Mouse (Mus musculus) T-helper 2 cell (primary cell): ENCODE measurements around the gene Trappc10.

Source experiments
- in situ Hi-C: fragments of 300-600 bp; cut with MboI, MseI; formaldehyde crosslinking; loops from one replicate; pipeline ENCODE4 v1.15.1; 2025; ENCODE audit warnings: high pct_unique_total_duplicates

Gene Trappc10

DNA sequence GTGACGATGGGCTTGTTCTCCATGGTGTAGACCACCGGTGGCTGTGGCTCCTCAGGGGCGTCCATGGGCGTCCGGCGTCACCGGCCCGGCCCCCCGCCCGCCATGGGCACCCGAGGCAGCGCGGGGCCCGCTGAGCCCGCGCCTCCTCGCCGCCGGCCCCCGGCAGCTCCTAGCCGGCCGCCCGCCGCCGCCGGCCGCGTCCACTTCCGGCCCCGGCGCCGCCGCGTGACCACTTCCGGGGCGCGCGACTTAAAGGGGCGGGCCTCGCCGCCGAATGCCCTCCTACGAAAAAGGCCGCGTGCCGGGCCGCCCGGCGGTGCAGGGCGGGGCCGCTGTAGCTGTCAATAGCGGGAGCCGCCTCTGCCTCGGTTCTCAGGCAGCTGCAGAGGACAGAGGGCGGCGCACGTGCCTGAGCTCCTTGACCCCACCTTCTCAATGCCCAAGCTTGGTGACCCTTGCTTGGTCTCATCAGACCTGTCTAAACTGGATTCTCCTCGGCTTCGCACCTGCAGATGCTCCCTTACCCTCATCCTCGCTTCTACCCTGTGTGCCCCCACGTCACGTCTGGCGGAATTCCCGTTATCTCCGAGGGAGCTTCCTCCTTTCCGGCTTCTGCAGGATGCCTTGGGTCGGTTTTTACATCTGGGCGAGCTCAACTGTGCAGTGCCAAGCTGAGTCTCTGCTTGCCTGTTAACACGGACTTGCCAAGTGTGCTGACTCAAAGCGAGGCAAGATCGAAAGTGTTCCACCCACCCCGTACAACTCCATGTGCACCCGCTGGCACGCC lies at the start of gene Trappc10:
Trappc10 (minus strand) TSS at position 204 of the 787 bp plus-strand sequence.
- in situ Hi-C loops: no loop called here

- in situ Hi-C loops: no loop called here
Observed at GRCm38 (mm10) chr10:78293576-78293975, 49.1 kb upstream of the Trappc10 start.

DNA sequence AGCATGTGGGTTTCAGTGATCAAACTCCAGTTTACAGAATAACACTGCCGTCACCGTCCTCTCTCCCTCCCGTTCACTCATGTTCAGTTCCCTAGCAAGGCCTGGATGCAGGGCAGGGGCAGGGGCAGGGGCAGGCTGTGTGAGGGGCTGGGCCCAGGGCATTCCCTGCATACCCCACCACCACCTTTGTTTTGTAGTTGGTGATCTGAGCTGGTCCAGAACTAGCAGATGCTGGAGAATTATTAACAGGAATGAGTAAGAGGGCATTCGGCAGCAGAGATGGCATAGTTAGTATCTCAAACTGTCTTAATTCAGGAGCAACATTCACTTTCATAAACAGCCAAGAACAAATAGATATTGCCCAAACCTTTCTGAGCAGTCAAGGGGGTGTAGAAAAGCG lies 47.9 kb upstream of the Trappc10 start:
- in situ Hi-C loops: no loop called here

- in situ Hi-C loops: no loop called here
Observed at GRCm38 (mm10) chr10:78290730-78291535, 46.5 kb upstream of the Trappc10 start.

GRCm38 (mm10) chr10:78288896-78289295 lies 44.5 kb upstream of the Trappc10 start:
- in situ Hi-C loops: no loop called here

- in situ Hi-C loops: no loop called here
Observed at GRCm38 (mm10) chr10:78288135-78288534, 43.7 kb upstream of the Trappc10 start.

DNA sequence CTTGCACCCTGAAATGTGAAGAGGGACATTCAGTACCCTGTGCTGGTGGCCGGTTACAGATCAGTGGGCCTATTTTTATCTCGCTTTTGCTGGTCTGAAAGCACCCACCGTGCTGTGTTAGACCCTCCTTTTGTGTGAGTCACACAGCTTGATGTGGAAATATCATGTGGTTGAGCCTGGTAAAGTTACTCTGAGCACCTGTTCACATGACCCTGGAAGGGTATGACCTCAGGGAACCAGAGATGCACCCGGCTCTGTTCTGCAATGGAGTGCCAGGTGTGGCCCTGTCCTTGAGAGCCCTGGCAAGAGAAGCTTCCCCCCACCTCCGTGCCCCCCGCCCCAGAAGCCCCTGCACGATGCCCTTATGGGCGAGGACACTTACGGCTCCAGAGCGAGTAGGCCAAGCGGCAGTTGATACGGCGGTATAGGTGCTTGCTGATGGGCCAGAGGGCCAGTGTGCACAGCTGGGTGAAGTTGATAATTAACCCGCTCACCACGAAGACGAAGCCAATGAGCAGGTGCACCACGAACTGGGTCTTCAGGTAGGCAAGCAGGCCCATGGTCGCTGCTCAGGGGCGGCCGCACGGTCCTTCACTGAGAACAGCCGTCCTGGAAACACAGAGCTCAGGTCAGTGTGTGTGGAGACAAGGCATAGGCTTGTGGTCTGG lies 43.2 kb upstream of the Trappc10 start:
- in situ Hi-C loops: no loop called here

- in situ Hi-C loops: no loop called here
Observed at GRCm38 (mm10) chr10:78285959-78286358, 41.5 kb upstream of the Trappc10 start.

DNA sequence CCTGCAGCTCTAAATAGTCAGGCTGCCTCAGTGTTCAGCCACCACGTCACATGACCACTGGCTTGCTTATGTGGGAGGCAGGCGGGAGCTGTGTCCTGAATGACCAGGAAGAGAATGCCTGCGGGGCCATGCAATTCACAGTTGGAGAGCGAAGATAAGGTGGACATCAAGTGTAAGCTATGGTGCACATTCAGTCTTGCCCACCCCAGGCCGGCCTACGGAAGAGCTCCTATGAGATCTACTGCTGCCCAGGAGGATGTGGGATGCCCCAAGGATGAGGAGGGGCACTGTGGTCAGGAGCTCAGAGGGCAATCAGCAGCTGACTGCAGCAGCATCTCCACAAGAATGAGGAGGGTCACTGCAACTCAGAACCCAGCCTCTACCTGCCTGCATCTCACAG lies 41.0 kb upstream of the Trappc10 start:
- in situ Hi-C loops: no loop called here

DNA sequence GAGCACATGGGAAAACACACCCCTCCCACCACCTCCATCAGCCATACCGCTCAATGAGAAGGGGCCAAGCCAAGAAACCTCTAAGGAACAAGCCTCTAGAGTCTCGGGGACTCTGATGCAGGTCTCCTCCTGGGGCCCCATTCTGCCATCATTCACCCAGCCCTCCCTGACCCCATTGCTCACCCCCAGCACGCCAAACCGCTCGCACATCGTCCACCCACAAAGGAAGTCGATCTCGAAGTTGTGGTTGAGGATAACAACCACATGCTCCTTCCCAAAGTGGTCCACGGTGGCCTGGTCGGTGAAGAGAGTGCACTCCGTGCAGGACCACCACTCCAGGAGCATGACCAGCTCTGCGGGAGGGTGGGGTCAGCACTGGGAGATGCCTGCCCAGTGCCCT lies 40.4 kb upstream of the Trappc10 start:
- in situ Hi-C loops: loop anchor here (5.0 kb wide), 1 partner anchor 102 kb away; no protein-coding TSS in a partner anchor

- in situ Hi-C loops: loop anchor here (5.0 kb wide), 1 partner anchor 105 kb away; no protein-coding TSS in a partner anchor
Observed at GRCm38 (mm10) chr10:78282411-78282810, 38.0 kb upstream of the Trappc10 start.

DNA sequence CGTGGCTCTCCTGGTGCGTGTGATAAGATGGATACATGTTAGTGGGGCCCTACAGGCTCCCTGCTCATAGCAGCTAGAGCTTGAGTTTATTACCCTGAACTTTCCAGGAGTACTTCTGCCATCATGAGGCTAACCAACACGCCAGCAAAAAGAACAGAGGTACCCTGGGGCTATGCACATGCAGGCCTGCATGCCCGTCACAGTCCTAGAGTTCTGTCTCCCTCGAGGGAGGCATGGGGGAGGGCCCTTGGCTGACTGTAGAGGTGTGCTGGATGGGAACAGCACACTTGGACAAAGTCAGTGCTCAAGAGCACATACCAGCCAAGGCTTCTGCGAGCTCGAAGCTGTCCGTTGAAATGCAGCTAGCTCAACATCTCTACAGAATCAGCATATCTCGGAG lies 36.0 kb upstream of the Trappc10 start:
- in situ Hi-C loops: loop anchor here (5.0 kb wide), 1 partner anchor 107 kb away; no protein-coding TSS in a partner anchor

DNA sequence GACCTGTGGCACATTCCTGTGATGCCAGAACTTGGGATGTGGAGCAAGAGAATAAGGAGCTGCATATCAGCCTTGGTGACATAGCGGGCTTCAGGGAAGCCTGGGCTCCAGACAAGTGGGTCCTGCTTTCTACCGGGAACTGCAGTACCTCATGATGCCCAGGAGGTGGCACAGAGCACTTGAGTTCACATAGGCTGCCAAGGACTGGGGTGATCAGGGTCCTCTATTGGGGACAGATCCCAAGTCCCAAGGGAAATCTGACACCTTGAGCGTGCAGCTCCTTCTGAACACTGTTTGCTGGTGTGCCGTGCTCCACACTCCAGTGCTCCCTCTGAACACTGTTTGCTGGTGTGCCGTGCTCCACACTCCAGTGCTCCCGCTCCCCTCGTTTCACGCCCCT lies 34.8 kb upstream of the Trappc10 start:
- in situ Hi-C loops: loop anchor here (5.0 kb wide), 1 partner anchor 53 kb away; no protein-coding TSS in a partner anchor

- in situ Hi-C loops: loop anchor here (5.0 kb wide), 1 partner anchor 54 kb away; no protein-coding TSS in a partner anchor
Observed at GRCm38 (mm10) chr10:78277835-78278234, 33.4 kb upstream of the Trappc10 start.

DNA sequence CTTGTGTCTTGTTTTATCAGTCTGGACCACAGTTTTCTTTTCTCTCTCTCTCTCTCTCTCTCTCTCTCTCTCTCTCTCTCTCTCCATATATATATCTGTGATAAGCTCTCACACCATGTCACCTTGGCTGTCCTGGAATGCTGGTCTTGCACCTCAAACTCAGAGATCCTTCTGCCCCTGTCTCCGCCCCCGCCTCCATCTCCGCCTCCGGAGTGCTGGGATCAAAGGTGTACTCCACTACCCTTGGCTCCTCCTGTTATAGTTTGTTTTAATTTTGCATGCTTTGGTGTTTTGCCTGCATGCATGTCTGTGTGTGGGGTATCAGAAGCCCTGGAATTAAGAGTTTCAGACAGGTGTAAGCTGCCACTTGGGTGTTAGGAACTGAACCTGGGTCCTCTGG lies 31.8 kb upstream of the Trappc10 start:
- in situ Hi-C loops: loop anchor here (5.0 kb wide), 1 partner anchor 56 kb away; no protein-coding TSS in a partner anchor

DNA sequence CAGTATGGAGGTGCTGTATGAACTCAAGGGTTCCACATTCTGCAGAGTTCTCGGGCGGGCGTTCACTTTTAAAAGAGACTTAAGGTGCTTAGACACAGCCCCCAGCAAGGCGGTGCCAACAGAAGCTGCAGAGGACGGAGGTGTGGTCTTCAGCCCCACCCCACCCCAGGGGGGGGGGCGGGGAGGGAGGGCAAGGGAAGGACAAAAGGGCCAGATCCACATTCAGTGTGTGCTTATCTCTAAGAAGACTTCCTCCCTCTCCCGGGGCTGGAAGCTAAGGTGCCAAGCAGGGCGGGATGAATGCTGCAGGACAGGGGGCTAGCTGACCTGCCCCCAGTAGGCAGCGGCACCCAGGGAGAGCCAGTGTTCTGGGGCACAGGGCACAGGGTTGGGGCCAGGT lies 28.5 kb upstream of the Trappc10 start:
- in situ Hi-C loops: no loop called here

DNA sequence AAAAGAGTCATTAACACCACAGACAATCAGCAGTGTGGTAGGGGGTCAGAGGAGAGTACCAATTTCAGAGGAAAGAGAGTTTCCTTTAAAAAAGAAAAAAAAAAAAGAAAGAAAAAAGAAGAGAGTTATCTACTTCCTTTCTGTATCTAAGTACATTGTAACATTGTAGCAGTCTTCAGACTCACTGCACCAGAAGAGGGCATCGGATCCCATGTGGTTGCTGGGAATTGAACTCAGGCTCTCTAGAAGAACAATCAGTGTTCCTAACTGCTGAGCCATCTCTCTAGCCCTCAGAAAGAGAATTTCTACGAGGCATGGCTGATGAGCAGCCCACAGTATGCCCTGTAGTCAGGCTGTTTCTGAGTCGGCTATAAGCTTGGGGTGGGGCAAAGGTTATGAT lies 21.4 kb upstream of the Trappc10 start:
- in situ Hi-C loops: no loop called here

GRCm38 (mm10) chr10:78264735-78265134 lies 20.3 kb upstream of the Trappc10 start:
- in situ Hi-C loops: no loop called here

DNA sequence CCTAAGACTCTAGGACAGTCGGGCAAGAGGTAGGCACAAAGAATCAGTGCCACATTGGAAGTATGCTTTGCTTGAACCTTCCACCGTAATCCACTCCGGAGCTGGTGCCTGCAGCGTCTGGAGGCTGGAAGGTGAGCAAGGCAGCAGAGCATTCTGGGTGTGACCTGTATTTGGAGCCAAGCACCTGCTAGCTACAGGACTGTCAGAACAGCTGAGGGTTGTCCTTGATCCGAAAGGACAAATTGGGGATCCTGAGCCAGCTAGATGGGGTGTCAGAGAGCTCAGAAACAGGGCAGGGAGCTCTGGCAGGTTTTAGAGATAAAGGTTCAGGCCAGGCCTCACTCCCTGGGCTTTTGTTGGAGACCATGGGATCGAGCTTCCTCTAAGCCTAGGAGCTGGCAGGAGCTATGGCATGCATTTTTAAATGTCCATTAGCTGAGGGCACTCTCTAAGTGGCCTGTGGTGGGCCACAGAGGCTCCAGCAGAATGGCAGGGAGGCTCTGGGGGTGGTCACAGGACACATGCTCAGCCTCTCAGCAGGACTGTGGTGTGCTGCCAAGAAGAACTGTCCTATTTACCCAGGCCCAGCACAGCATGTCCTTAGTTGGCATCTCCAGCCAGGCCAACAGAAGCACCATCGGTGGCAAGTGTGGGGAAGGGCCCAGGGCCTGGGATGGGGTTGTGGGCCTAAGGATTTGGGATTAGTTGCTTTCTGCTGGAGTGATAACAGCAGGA lies 16.6 kb upstream of the Trappc10 start:
- in situ Hi-C loops: no loop called here

GRCm38 (mm10) chr10:78260322-78260721 lies 15.9 kb upstream of the Trappc10 start:
- in situ Hi-C loops: no loop called here

DNA sequence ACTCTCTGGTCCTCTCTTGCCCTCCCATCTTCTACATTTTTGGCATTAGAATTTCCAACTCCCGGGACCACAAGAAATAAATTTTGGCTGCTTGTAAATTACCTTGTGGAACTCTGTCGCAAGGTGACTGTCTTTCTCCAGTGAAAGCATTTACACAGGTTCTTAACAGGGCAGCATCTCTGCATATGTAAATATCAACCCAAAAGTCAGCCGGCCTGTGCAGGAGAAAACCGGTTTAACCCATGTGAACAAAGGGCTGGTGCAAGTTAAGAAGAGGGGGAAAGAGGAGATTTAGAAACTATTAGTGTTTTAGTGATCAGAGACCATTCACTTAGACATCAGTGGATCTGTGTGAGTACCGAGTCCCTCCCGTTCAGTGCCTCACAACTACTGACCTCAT lies 15.3 kb upstream of the Trappc10 start:
- in situ Hi-C loops: no loop called here
